Mouse (Mus musculus) yolk sac, embryonic 10.5 days (tissue): ENCODE data around the gene Apobr.

Source experiments
- DNase-seq: peaks from one replicate; pipeline ENCODE4 v3.0.0-alpha.2; 2017; ENCODE audit warnings: low spot score

Apobr gene

GRCm38 (mm10) chr7:126601896-126602295 is 17.2 kb downstream of the Apobr start:
- no peak for DNase-seq

DNA sequence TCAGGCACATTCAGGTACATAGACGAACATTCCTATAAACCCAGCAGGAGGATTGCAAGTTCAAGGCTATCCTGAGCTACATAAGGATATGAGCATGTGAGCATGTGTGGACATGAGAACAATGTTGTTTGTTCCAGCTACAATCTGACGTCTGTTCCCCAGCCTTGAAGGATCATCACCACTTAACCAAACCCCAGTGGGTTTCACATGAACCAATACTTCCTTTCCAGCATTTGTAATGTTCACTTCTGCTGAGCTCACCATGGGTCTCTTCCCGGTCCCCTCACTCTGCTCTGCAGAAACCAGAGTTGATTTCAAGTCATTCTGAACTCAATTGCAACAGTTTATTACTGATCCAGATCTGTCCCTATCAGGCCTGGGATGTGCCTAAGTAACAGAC is 17.9 kb downstream of the Apobr start:
- DNase-seq: no peak

DNA sequence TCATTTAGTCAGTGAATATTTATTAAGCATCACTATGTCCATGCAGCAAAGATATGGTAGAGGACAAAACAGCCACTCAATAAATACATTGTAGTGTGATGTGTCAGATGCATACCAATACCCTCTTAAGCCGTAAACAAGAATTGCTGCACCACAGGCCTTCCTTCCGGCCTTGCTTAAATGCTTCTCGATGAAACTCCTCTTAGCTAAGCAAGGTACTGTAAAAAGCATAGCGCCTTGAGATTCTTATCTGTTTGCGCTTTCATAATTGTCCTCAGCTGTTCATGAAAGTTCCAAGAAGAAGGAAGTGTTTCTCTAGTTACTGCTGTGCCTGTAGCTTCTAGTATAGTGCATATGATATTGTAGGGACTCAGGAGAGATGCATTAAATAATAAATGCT is 21.9 kb downstream of the Apobr start:
- DNase-seq: no peak

DNA sequence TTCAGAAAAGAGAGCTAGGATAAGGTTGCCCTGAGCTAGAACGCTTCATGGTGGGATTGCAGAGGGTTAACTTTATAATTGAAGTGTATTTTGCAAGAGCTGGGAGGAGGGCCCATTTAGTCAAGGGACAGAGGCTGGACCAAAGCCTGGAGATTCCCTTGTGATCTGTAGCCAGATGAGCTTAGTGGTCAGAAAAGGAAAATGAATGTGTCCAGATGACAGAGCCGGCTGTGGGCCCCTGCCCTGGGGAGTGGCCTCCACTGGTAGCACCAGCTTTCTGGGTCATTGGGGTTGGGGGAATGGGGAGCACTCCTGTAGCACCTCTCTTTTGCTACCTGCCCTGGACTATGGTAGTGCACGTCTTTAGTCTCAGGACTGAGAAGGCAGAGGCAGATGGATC is 22.3 kb downstream of the Apobr start:
- no peak for DNase-seq

DNA sequence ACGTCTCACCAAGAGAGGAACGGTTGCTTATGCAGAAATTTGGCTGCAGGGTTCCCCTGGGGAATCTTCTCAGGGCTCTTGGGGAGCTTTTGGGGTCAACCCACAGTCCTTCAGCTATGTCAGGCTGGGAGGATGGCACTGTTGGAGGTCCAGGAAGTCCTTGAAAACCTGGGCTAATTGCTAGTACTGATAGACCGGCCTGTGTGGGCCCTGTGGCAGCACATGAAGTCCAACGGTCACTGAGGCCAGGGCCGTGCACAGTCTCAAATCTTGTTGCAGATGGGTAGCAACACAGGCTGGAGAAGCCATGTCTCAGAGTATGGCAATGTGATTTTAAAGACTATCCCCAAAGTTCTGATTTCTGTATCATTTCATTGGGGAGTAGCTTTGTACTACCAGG is 23.1 kb downstream of the Apobr start:
- no peak for DNase-seq

- DNase-seq: no peak
These were observed 28.0 kb downstream of the Apobr start for GRCm38 (mm10) chr7:126612736-126613135.

- DNase-seq: no peak
These were observed 32.0 kb downstream of the Apobr start for GRCm38 (mm10) chr7:126616707-126617106.

GRCm38 (mm10) chr7:126619559-126620275 is 35.0 kb downstream of the Apobr start:
- DNase-seq: no peak

DNA sequence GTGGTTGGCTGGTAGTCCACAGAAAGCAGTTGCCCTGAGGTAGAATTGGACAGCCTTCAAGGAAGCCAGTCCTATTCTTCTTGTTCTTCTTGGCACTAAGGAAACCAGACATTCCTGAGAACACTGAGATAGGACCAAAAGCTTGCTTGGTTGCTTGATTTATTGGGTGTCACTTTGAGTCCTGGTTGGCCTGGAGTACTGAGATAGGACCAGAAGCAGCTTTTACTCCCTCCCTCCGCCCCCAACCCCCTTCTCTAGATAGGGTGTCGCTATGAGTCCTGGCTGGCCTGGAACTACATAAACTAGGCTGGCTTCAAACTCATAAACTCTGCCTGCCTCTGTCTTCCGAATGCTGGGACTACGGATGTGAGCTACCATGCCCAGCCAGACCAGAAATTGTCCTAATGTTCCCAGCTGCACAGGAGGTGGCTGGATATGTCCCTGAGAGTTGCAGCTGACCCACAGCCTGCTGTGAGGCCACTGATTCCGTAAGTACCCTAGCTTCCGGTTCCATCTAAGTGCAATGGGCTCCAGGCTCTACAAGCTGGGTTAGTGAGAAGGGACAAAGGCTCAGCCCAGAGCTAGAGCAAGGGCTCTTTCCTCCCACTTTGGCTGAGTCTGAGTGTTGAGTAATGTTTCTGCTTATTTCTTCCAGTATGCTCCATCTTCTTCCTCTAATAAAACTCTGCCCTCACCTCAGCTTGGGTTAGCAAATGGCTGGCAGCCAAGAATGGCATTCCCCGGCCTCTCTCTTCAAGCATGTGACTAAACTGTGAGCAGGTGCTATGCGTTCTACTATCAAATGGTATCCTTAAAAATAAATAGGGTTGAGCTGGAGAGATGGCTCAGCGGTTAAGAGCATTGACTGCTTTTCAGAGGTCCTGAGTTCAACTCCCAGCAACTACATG is 37.0 kb downstream of the Apobr start:
- no peak for DNase-seq

- DNase-seq: no peak
These were observed 38.6 kb downstream of the Apobr start for GRCm38 (mm10) chr7:126623381-126623780.

- no peak for DNase-seq
These were observed 40.0 kb downstream of the Apobr start for GRCm38 (mm10) chr7:126624774-126625173.

DNA sequence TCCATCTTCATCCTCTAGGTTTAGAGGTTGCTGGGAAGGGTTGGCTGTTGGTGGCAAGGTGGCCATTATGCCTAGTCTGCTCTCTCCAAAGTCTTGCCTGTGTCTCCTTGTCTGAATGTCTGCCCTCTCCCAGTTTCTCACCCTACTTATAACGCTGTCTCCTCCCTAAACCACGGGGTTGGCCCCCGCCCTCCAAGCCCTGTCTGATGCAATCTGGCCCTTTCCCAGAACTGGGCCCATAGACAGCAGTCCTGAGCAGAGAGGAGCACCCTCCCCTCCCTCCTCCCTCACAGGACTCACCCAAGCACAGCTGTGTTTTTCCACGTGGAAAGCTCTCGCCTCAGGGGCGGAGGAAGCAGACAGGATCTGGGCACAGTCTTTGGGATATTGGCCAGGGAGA is 40.6 kb downstream of the Apobr start:
- DNase-seq: no peak

- DNase-seq: no peak
These were observed 41.3 kb downstream of the Apobr start for GRCm38 (mm10) chr7:126625807-126626600.

DNA sequence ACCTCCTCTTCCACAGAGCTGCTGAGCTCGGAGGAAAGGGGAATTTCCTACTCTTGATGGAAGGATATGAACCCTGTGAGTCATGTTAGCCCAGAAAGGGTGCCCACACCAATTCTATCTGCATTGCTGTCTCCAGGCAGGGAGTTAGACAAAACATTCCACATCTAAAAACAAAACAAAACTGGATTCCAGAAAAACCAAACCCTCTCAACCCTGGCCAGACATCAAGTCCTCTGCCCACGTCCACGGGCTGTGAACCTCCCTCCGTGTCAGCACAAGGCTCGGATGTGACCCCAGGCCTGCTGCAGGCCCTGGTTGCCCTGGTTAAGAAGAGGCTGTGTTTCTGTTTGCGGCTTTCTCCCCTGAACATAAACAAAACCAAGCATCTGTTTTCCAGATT is 43.4 kb downstream of the Apobr start:
- DNase-seq: peak; percentile 41

- DNase-seq: no peak
These were observed 45.2 kb downstream of the Apobr start for GRCm38 (mm10) chr7:126629915-126630314.

GRCm38 (mm10) chr7:126630824-126631518 is 46.2 kb downstream of the Apobr start, which contains the start of gene Nupr1:
Nupr1 (minus strand) TSS chr7:126630861.
- DNase-seq: no peak

GRCm38 (mm10) chr7:126632478-126632877 is 47.7 kb downstream of the Apobr start:
- DNase-seq: no peak

- DNase-seq: no peak
These were observed 50.6 kb downstream of the Apobr start for GRCm38 (mm10) chr7:126635375-126635774.

- peak; percentile 46 for DNase-seq
These were observed 52.2 kb downstream of the Apobr start for GRCm38 (mm10) chr7:126636733-126637520.
